Mouse (Mus musculus): ENCODE results near the gene Kdm2a.

The Kdm2a gene

GRCm38 (mm10) chr19:4299574-4300270, 98.4 kb downstream of the Kdm2a start:
- DNase-seq (ENCODE audit: extremely low spot score, low spot score) = no peak

- no peak for DNase-seq (ENCODE audit: extremely low spot score, low spot score)
These were observed 99.0 kb downstream of the Kdm2a start for GRCm38 (mm10) chr19:4299126-4299525.

GRCm38 (mm10) chr19:4298322-4299121, 99.6 kb downstream of the Kdm2a start:
- no peak for DNase-seq (ENCODE audit: extremely low spot score, low spot score)

- DNase-seq (ENCODE audit: extremely low spot score, low spot score) = no peak
These were observed 100.2 kb downstream of the Kdm2a start for GRCm38 (mm10) chr19:4297851-4298250.

- DNase-seq (ENCODE audit: extremely low spot score, low spot score) = no peak
These were observed 101.5 kb downstream of the Kdm2a start for GRCm38 (mm10) chr19:4296611-4297010.

- no peak for DNase-seq (ENCODE audit: extremely low spot score, low spot score)
These were observed 102.7 kb downstream of the Kdm2a start for GRCm38 (mm10) chr19:4295391-4295790.

- no peak for DNase-seq (ENCODE audit: extremely low spot score, low spot score)
These were observed 103.5 kb downstream of the Kdm2a start for GRCm38 (mm10) chr19:4294381-4295097.

GRCm38 (mm10) chr19:4291161-4291560, 106.9 kb downstream of the Kdm2a start:
- no peak for DNase-seq (ENCODE audit: extremely low spot score, low spot score)

- no peak for DNase-seq (ENCODE audit: extremely low spot score, low spot score)
These were observed 107.3 kb downstream of the Kdm2a start for GRCm38 (mm10) chr19:4290749-4291148.

GRCm38 (mm10) chr19:4283653-4284052, 114.4 kb downstream of the Kdm2a start:
- DNase-seq (ENCODE audit: extremely low spot score, low spot score) = peak; percentile 24

GRCm38 (mm10) chr19:4282898-4283553, 115.1 kb downstream of the Kdm2a start, which contains the start of gene Ankrd13d:
TSS of gene Ankrd13d (minus strand) at chr19:4283137.
- peak; percentile 89 for DNase-seq (ENCODE audit: extremely low spot score, low spot score)

GRCm38 (mm10) chr19:4280425-4280824, 117.7 kb downstream of the Kdm2a start:
- DNase-seq (ENCODE audit: extremely low spot score, low spot score) = no peak

- DNase-seq (ENCODE audit: extremely low spot score, low spot score) = no peak
These were observed 118.6 kb downstream of the Kdm2a start for GRCm38 (mm10) chr19:4279487-4279886.

- DNase-seq (ENCODE audit: extremely low spot score, low spot score) = no peak
These were observed 127.1 kb downstream of the Kdm2a start for GRCm38 (mm10) chr19:4270972-4271371.

- DNase-seq (ENCODE audit: extremely low spot score, low spot score) = no peak
These were observed 127.9 kb downstream of the Kdm2a start for GRCm38 (mm10) chr19:4270187-4270586.

- no peak for DNase-seq (ENCODE audit: extremely low spot score, low spot score)
These were observed 129.3 kb downstream of the Kdm2a start, which contains the start of gene Ssh3 for GRCm38 (mm10) chr19:4268566-4269361. TSS of gene Ssh3 (minus strand) at chr19:4269180.

GRCm38 (mm10) chr19:4265956-4266355, 132.1 kb downstream of the Kdm2a start:
- DNase-seq (ENCODE audit: extremely low spot score, low spot score) = no peak
